Mouse (Mus musculus): ENCODE data around the gene Malrd1. TPM values are rescaled to one million over a fixed set of nuclear protein-coding genes. Genes with fewer than 3 reads are reported as not detected.

Gene Malrd1
- polyA plus RNA-seq, 1 experiment from 2014 or later: not detected

DNA sequence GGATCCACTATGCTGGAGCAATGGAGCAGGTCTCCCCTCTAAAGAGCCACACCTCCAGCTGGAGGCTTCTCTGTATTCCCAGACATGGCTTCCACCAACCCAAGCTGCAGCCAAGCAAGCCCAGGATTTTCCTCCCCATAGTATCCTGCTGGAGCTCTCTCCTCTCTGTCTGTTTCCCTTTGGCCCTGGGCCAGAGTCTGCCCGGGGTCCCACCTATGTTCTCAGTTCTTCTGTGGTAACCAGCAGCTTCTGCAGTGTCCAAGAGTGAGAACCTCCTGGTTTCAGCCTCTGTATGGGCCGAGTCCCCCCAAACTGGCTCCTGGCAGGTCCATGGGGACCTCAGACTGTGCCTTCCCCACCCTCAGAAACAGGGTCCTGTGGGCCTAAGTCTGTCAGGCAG is 587.1 kb downstream of the Malrd1 start:
- DNase-seq (ENCODE audit: low spot score): no peak
- Histone ChIP-seq H3K4me3 (no peak overlapping the region), H3K27me3 (ENCODE audit: low read depth, poor library complexity, severe bottlenecking) (no peaks in the 10 kb centered on the region), H3K9me3 (replicated peaks) (no peaks in the 10 kb centered on the region), H3K27ac (replicated peaks) (no peak overlapping the region), H3K36me3 (no peaks in the 10 kb centered on the region), H3K4me1 (no peaks in the 10 kb centered on the region)
- 85% methylated on average over 2 of the region's 2 CpGs for WGBS

DNA sequence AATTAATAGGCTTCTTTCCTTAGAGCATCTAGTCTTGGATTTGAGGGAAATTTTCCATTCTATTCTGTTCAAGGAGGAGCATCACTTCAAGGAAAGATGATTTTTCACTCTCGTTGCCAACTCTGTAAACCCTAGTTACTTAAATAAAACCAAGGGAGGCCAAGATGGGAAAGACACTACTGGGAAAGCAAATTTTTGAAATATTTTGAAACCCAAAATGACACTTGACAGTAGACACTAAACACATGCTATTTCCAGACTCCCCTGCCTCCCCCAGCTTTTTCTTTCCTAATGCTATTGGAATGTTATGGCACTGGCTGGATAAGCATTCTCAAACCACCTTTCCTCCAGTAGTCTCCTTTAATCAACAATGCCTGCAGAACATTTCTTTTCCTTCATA is 621.7 kb downstream of the Malrd1 start:
- no peaks in the 10 kb centered on the region for H3K4me1 ChIP-seq
- no peak overlapping the region for H3K4me3 ChIP-seq
- no peaks in the 10 kb centered on the region for H3K27me3 ChIP-seq (ENCODE audit: low read depth, poor library complexity, severe bottlenecking)
- no peaks in the 10 kb centered on the region for H3K36me3 ChIP-seq
- H3K9me3 ChIP-seq (replicated peaks): no peaks in the 10 kb centered on the region
- 82% methylated on average over 1 of the region's 1 CpGs for WGBS
- H3K27ac ChIP-seq (replicated peaks): no peak overlapping the region
- DNase-seq (ENCODE audit: low spot score): no peak

DNA sequence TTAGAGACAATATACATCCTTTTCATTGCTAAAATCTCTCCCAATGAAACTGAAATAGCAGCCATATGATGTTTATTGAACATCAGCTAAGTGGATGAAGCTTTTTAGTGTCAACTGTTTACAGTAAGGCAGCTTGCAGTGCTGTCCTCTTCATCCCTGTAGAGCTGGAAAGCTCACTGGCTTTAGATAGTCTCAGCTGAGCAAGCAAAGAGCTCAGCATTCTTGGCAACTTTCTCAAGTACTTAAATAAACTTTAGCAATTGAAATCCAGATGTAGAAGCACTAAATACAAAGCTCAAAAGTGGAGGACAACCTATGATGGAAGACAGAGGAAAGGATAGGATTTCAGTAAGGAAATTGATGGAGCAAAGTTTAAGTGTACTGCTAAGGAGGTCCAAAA is 626.3 kb downstream of the Malrd1 start:
- H3K36me3 ChIP-seq: no peaks in the 10 kb centered on the region
- no peak overlapping the region for H3K4me3 ChIP-seq
- H3K9me3 ChIP-seq (replicated peaks): no peaks in the 10 kb centered on the region
- no peaks in the 10 kb centered on the region for H3K27me3 ChIP-seq (ENCODE audit: low read depth, poor library complexity, severe bottlenecking)
- no peaks in the 10 kb centered on the region for H3K4me1 ChIP-seq
- DNase-seq (ENCODE audit: low spot score): no peak
- no peak overlapping the region for H3K27ac ChIP-seq (replicated peaks)

DNA sequence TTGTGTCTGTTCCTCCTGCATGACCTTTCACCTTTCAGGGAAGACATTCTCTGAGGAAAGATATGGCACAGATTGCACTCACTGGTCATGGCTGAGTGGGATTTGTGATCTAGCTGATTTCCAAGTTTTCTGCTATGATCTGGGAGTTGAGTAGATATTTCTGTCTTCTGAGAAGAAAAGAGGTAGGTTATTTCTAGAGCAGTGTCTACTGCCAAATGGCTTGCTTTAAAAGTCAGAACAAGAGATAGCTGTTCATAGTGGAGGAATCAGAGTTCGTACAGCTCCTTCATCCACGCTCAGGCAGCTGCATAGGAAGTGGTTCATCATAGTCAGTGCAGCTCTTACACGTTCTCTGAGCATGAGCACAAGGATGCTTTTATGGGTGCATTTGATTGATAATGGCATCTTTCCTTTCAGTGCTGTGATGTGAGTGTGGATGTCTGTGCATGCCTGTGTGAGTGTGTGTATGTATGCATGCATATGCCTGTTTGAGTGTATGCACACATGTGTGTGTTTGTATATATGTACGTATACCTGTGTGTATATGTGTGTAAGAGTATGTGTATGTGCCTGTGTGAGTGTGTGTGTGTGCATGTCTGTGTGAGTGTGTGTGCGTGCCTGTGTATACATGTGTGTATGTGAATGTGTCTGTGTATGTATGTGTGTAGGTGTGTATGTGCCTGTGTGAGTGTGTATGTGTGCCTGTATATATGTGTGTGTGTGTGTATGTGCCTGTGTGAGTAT is 637.1 kb downstream of the Malrd1 start:
- Histone ChIP-seq H3K27me3 (ENCODE audit: low read depth, poor library complexity, severe bottlenecking) (no peaks in the 10 kb centered on the region), H3K27ac (replicated peaks) (no peak overlapping the region), H3K9me3 (replicated peaks) (no peaks in the 10 kb centered on the region), H3K4me3 (no peak overlapping the region), H3K36me3 (no peaks in the 10 kb centered on the region), H3K4me1 (no peaks in the 10 kb centered on the region)
- DNase-seq (ENCODE audit: low spot score): no peak
- 88% methylated on average over 5 of the region's 5 CpGs for WGBS

DNA sequence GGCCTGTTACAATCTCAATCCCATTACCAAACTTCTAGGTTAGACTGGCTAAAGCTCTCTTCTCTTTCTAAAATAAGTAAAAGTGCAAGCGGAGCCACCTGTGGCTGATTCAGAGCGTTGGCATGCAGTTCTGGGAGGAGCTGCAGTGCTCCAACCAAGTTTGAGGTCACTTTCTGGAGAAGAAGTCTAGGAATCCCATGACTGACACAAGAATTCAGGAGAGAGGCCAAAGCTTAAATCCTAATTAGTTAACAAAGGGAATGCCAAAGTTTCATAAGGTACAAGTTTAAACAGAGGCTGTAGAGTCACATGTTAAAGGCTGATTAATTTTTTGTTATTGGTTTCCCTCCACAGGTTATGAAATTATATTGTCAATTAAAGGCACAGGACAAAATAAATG is 642.3 kb downstream of the Malrd1 start:
- no peak for DNase-seq (ENCODE audit: low spot score)
- no peaks in the 10 kb centered on the region for H3K36me3 ChIP-seq
- no peaks in the 10 kb centered on the region for H3K9me3 ChIP-seq (replicated peaks)
- no peaks in the 10 kb centered on the region for H3K27me3 ChIP-seq (ENCODE audit: low read depth, poor library complexity, severe bottlenecking)
- H3K4me3 ChIP-seq: no peak overlapping the region
- peaks cover 4% of the 10 kb centered on the region; the same call in 1 of the 2 replicates for H3K4me1 ChIP-seq
- WGBS: 76% methylated on average over 2 of the region's 2 CpGs
- H3K27ac ChIP-seq (replicated peaks): no peak overlapping the region

DNA sequence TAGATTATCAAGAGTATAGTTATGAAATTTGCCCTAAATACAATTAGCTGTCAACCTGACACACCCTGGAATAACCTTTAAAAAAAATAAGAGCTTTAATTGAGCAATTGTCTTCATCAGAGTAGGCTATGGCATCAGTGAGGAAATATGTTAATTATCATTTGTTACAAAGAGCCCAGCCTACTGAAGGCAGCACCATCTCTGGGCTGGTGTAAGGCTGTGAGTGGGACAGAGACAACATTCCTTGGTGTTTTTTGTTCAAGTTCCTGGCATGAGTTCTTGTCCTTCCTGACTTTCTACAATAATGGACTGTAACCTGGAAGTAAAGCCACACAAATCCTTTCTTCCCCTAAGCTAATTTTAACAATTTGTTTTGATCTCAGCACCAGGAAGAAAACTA is 645.8 kb downstream of the Malrd1 start:
- H3K4me1 ChIP-seq: peaks cover 5% of the 10 kb centered on the region; the same call in 1 of the 2 replicates
- H3K9me3 ChIP-seq (replicated peaks): no peaks in the 10 kb centered on the region
- H3K4me3 ChIP-seq: no peak overlapping the region
- H3K27ac ChIP-seq (replicated peaks): no peak overlapping the region
- H3K27me3 ChIP-seq (ENCODE audit: low read depth, poor library complexity, severe bottlenecking): no peaks in the 10 kb centered on the region
- no peaks in the 10 kb centered on the region for H3K36me3 ChIP-seq
- no peak for DNase-seq (ENCODE audit: low spot score)

DNA sequence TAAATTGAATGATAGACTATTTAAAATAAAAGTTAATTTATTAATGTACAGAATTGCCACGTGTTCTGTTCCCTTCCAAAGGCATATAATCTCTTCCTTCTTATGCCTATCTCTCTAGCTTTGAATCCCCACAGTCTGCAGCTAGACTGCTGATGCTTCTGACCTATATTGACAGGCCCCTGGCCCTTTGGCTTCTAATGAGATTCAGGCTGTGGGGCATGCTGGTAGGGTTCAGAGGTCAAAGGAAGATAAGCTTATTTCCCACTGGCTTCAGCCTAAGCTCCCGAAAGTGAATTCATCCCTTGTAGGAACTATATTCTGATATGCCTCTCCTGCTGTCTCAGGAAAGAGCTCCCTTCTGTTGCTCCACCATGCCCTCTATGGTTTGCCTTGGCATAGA is 647.1 kb downstream of the Malrd1 start:
- peak; percentile 32 for DNase-seq (ENCODE audit: low spot score)
- peaks cover 5% of the 10 kb centered on the region; the same call in 1 of the 2 replicates for H3K4me1 ChIP-seq
- H3K36me3 ChIP-seq: no peaks in the 10 kb centered on the region
- no peaks in the 10 kb centered on the region for H3K27me3 ChIP-seq (ENCODE audit: low read depth, poor library complexity, severe bottlenecking)
- no peaks in the 10 kb centered on the region for H3K9me3 ChIP-seq (replicated peaks)
- no peak overlapping the region for H3K4me3 ChIP-seq
- H3K27ac ChIP-seq (replicated peaks): no peak overlapping the region
- WGBS: 6% methylated on average over 2 of the region's 2 CpGs

DNA sequence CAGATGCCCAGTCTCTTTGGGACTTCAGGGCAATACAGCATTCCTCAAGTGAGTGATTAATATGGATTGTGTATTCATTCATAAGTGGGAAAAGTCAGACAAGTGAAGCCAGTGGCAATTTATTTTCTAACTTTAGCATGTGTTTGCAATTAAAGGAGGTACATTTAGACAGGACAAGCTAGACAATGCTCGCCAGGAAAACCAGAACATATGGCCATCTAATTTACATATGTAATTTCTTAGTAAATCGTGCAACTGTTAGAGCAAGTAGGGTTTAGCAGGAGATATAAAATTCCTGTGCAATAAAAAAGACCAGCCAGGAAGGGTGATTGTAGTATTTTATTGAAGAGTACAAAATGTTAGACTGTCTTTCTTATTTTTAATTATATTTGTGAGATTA is 655.9 kb downstream of the Malrd1 start:
- H3K9me3 ChIP-seq (replicated peaks): no peaks in the 10 kb centered on the region
- 84% methylated on average over 2 of the region's 2 CpGs for WGBS

DNA sequence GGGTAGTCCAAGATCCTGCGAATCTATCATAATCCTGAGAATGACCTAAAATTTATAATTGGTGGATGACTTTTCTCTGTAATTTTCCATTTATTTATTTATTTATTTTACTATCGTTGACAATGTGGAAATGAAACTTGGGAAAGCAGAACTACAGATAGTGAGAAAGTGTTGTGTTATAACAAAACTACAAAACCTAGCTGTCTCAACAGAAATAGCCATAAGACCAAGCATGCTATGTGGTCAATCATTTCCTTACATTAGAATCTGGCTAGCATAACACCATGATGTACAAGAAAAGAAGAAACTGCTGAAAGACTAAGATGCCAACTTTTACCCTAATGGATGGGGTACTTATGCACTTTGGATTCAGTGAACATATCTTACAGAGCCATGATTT is 656.9 kb downstream of the Malrd1 start:
- H3K4me1 ChIP-seq: no peaks in the 10 kb centered on the region
- no peaks in the 10 kb centered on the region for H3K36me3 ChIP-seq
- no peak overlapping the region for H3K27ac ChIP-seq (replicated peaks)
- H3K4me3 ChIP-seq: no peak overlapping the region
- WGBS: 98% methylated on average over 2 of the region's 2 CpGs
- no peaks in the 10 kb centered on the region for H3K27me3 ChIP-seq (ENCODE audit: low read depth, poor library complexity, severe bottlenecking)
- no peaks in the 10 kb centered on the region for H3K9me3 ChIP-seq (replicated peaks)
- no peak for DNase-seq (ENCODE audit: low spot score)

More for the DNA sequence above, 655.9 kb downstream of the Malrd1 start:
- H3K4me1 ChIP-seq: no peaks in the 10 kb centered on the region
- no peak for DNase-seq (ENCODE audit: low spot score)
- no peaks in the 10 kb centered on the region for H3K27me3 ChIP-seq (ENCODE audit: low read depth, poor library complexity, severe bottlenecking)
- no peak overlapping the region for H3K27ac ChIP-seq (replicated peaks)
- no peak overlapping the region for H3K4me3 ChIP-seq
- H3K36me3 ChIP-seq: no peaks in the 10 kb centered on the region

DNA sequence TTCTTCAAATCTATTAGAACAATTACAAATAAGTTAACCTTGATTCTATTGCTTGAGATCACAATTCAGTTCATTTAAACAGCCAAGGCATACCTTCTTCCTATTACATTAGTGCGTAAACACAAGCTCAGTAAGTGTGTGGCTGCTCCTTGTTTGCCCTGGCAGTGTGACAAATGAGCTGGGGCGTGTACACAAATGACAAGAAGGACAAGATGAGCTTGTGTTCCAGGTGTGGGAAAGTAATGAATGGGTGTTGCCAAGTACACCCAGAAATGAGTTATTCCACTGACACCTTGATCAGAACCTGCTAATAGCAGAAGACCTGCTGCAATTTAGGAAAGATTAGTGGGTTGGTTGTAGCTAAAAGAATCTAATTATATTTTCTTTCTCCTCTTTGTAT is 683.7 kb downstream of the Malrd1 start:
- Histone ChIP-seq H3K4me3 (no peak overlapping the region), H3K27me3 (ENCODE audit: low read depth, poor library complexity, severe bottlenecking) (no peaks in the 10 kb centered on the region), H3K36me3 (no peaks in the 10 kb centered on the region), H3K27ac (replicated peaks) (no peak overlapping the region), H3K4me1 (no peaks in the 10 kb centered on the region), H3K9me3 (replicated peaks) (no peaks in the 10 kb centered on the region)
- no peak for DNase-seq (ENCODE audit: low spot score)
- WGBS: 87% methylated on average over 2 of the region's 2 CpGs

DNA sequence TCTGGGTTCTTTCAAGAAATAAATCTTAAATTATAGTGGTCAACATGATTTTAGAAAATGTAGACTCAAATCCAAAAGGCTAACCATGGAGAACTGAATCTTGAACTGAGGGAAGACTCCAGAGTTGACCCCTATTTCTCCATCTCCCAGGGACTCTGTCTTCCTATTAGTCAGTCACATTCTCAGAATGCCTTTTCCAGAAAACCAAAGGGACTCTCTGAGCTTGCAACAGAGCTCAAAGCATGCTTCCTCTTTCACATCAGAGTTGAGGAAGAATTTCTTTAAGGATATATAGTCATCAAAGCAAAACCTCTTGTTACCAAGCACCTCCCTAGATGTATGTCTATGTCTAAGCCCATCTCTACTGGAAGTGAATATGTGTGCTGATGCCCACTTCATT is 686.5 kb downstream of the Malrd1 start:
- Histone ChIP-seq H3K36me3 (no peaks in the 10 kb centered on the region), H3K4me1 (no peaks in the 10 kb centered on the region), H3K27ac (replicated peaks) (no peak overlapping the region), H3K27me3 (ENCODE audit: low read depth, poor library complexity, severe bottlenecking) (no peaks in the 10 kb centered on the region), H3K9me3 (replicated peaks) (no peaks in the 10 kb centered on the region), H3K4me3 (no peak overlapping the region)
- no peak for DNase-seq (ENCODE audit: low spot score)

DNA sequence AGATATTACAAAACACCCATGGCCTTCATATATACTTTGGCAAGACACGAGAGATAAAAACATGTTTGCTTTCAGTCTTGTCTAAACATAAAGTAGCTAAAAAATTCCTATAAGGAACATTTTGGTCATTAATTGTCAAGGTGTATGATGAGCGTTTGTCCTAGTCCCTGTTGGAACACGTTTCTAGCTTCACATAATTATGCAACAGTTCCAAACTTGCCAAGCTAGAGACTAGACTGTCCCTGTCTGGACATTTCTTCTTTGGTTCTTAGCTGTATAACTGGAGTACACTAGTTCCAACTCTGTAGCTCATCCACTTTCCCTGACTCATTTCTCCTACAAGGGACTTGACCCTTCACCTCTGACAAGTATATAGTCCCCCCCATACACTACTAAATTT is 687.8 kb downstream of the Malrd1 start:
- no peak for DNase-seq (ENCODE audit: low spot score)
- Histone ChIP-seq H3K36me3 (no peaks in the 10 kb centered on the region), H3K4me3 (no peak overlapping the region), H3K9me3 (replicated peaks) (no peaks in the 10 kb centered on the region), H3K4me1 (no peaks in the 10 kb centered on the region), H3K27ac (replicated peaks) (no peak overlapping the region), H3K27me3 (ENCODE audit: low read depth, poor library complexity, severe bottlenecking) (no peaks in the 10 kb centered on the region)
- 87% methylated on average over 3 of the region's 3 CpGs for WGBS

DNA sequence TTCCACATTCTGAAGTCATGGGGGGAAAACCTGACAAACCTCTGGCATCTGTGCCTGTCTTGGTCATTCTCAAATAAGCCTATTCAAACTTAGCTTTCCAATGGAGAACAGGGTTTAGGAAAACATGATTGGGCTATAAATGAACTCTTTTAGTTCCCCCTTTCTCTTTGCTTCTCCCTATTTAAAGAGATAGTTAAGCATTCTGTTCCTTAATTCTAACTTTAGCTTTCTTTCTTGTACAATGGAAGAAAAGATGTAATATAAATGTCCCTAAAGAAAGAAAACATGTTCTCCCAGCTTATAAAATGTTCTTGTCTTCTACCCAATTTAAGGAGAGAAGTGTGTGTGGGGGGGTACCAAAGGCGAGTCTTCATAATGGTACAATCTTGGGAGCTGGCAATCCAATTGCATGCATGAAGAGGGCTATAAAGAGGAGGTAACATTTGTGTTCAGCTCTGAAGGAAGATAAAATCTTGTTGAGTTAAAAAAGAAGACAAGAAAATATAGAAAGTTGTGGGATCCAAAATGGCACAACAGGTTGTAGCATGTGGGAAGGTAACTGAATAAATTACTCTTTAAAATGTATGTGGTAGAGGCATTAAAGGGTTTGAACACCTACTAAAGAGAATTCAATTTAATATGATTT is 702.0 kb downstream of the Malrd1 start:
- DNase-seq (ENCODE audit: low spot score): no peak
- Histone ChIP-seq H3K36me3 (no peaks in the 10 kb centered on the region), H3K4me1 (no peaks in the 10 kb centered on the region), H3K27ac (replicated peaks) (no peak overlapping the region), H3K27me3 (ENCODE audit: low read depth, poor library complexity, severe bottlenecking) (no peaks in the 10 kb centered on the region), H3K4me3 (no peak overlapping the region), H3K9me3 (replicated peaks) (no peaks in the 10 kb centered on the region)
- WGBS: 88% methylated on average over 1 of the region's 1 CpGs
